Mouse (Mus musculus) CH12.LX (cell line): ENCODE measurements around the gene Ly6g5b.

Experiments used
- CHD2 ChIP-seq: IDR thresholded peaks from 2 replicates; pipeline ENCODE4 v1.6.1; 2011; ENCODE audit warnings: low read length, improper control_type of control experiment
- CTCF ChIP-seq, 2 experiments: IDR thresholded peaks in 1 of 2; conservative IDR thresholded peaks in 1 of 2; 2 replicates each; pipeline ENCODE4 v1.5.1; 2011 to 2012; ENCODE audit warnings: low read depth in 2 of 2, low read length in 2 of 2, improper control_type of control experiment in 1 of 2, inconsistent platforms in 1 of 2, mild to moderate bottlenecking in 1 of 2, moderate library complexity in 1 of 2
- EP300 ChIP-seq: IDR thresholded peaks from 2 replicates; pipeline ENCODE4 v1.6.1; 2011; ENCODE audit warnings: low read length, improper control_type of control experiment
- GABPA ChIP-seq: IDR thresholded peaks from 2 replicates; pipeline ENCODE4 v1.6.1; 2012; ENCODE audit warnings: low read depth, low read length, improper control_type of control experiment, inconsistent platforms; ENCODE audit not compliant: insufficient replicate concordance
- MAFK ChIP-seq: IDR thresholded peaks from 2 replicates; pipeline ENCODE4 v1.6.1; 2011; ENCODE audit warnings: low read length, improper control_type of control experiment; ENCODE audit not compliant: insufficient replicate concordance
- MAX ChIP-seq: IDR thresholded peaks from 2 replicates; pipeline ENCODE4 v1.6.1; 2011; ENCODE audit warnings: low read length, improper control_type of control experiment
- MEF2A ChIP-seq: IDR thresholded peaks from 2 replicates; pipeline ENCODE4 v1.6.1; 2014; ENCODE audit warnings: low read depth, mild to moderate bottlenecking, inconsistent platforms, low read length, improper control_type of control experiment, borderline replicate concordance
- MXI1 ChIP-seq: IDR thresholded peaks from 2 replicates; pipeline ENCODE4 v1.6.1; 2011; ENCODE audit warnings: mild to moderate bottlenecking, low read depth, low read length, improper control_type of control experiment
- MYC ChIP-seq: IDR thresholded peaks from 2 replicates; pipeline ENCODE4 v1.6.1; 2011; ENCODE audit warnings: low read depth, mild to moderate bottlenecking, improper control_type of control experiment, low read length
- POLR2A ChIP-seq: IDR thresholded peaks from 2 replicates; pipeline ENCODE4 v1.6.1; 2011; ENCODE audit warnings: low read depth, mild to moderate bottlenecking, improper control_type of control experiment, low read length
- RAD21 ChIP-seq: IDR thresholded peaks from 2 replicates; pipeline ENCODE4 v1.6.1; 2011; ENCODE audit warnings: low read depth, mild to moderate bottlenecking, low read length, improper control_type of control experiment, moderate library complexity
- SIN3A ChIP-seq: IDR thresholded peaks from 2 replicates; pipeline ENCODE4 v1.6.1; 2012; ENCODE audit warnings: low read length, improper control_type of control experiment, inconsistent platforms
- ZC3H11A ChIP-seq: IDR thresholded peaks from 2 replicates; pipeline ENCODE4 v1.6.1; 2012; ENCODE audit warnings: low read depth, mild to moderate bottlenecking, inconsistent platforms, low read length, improper control_type of control experiment
- ZNF384 ChIP-seq: IDR thresholded peaks from 2 replicates; pipeline ENCODE4 v1.6.1; 2012; ENCODE audit warnings: low read depth, low read length, improper control_type of control experiment, inconsistent platforms

GRCm38 (mm10) chr17:35131038-35131437, 15.8 kb upstream of the Ly6g5b start:
- TF ChIP-seq CHD2 (no peak), MEF2A (no peak), POLR2A (no peak), CTCF (conservative IDR thresholded peaks at IDR 0.05 in 1 of 2, IDR thresholded peaks at IDR 0.05 in 1 of 2; ENCODE audit: low read depth in 2 of 2, low read length in 2 of 2) (no peak), EP300 (no peak), MYC (no peak), ZNF384 (no peak), ZC3H11A (no peak), RAD21 (no peak), MXI1 (no peak), MAX (no peak), SIN3A (no peak), MAFK (no peak), GABPA (no peak)
